Mouse (Mus musculus): ENCODE data around the gene Elfn2. TPM values are rescaled to one million over a fixed set of nuclear protein-coding genes. Genes with fewer than 3 reads are reported as not detected.

The Elfn2 gene
- polyA plus RNA-seq, 1 experiment: 0.26 TPM

DNA sequence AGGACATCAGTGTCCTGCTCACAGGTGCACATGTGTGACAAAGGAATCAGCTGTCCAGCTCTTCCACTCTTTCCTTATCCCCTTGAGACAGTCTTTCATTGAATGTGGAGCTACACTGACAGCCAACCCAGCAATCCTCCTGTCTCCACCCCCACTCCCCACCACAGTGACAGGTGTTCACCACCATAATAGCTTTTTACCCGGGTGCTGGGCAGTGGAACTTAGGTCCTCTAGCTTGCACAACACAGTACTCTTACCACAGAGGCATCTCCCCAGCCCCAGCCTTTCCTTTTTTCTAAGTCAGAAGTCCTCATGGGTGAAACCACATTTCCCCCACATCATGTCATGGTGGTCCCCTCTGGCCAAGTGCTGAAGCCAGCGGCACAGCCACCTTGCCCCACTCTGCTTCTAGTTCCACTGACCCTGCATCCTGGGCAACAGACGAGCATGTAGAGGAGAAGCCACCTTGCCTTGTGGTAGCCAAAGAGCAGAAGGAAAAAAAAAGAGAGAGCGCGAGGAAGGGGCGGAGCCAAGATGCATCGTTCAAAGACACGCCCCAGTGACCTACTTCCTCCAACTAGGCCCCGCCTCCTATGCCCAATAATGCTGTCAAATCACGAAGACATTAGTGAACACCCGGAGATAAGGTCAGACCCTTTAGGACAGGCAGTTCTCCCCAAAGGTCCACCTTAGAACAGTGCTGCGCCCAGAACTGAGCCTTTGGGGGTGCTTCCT lies 11.9 kb upstream of the Elfn2 start:
- TF ChIP-seq GATA1 (IDR thresholded peaks at IDR 0.05; ENCODE audit: borderline replicate concordance, low read length) (no peak), FLI1 (IDR thresholded peaks at IDR 0.05; ENCODE audit: low read length) (no peak)
- no peak overlapping the region for H3K4me3 ChIP-seq (replicated peaks)
- peaks cover 6% of the 10 kb centered on the region; the same call in 1 of the 2 replicates for H3K4me1 ChIP-seq
- no peaks in the 10 kb centered on the region for H3K9me3 ChIP-seq
- peaks cover 85% of the 10 kb centered on the region for H3K27me3 ChIP-seq (replicated peaks)
- H3K36me3 ChIP-seq (replicated peaks; ENCODE audit: low read length): no peaks in the 10 kb centered on the region

DNA sequence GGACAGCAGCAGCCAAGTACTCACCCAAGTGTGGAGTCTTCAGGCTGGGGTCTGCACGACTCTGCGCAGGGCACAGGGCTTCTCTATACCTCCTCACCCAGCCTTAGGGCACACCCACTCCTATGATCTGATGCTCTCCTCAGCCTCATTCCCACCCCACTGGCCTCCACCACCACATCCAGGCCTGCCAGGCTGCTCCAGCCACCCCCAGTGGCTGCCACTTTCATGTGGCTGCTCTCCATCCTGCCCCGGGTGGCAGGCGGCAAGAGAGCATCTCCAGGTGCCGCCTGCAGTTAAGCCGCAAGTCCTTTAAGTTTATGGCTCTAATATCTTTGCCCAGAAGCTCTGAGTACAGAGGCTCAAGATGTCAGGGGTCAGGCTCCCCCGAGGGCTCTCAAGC lies 8.1 kb upstream of the Elfn2 start:
- H3K27me3 ChIP-seq (replicated peaks): peaks cover 90% of the 10 kb centered on the region
- no peaks in the 10 kb centered on the region for H3K36me3 ChIP-seq (replicated peaks; ENCODE audit: low read length)
- TF ChIP-seq GATA1 (IDR thresholded peaks at IDR 0.05; ENCODE audit: borderline replicate concordance, low read length) (no peak), FLI1 (IDR thresholded peaks at IDR 0.05; ENCODE audit: low read length) (no peak)

DNA sequence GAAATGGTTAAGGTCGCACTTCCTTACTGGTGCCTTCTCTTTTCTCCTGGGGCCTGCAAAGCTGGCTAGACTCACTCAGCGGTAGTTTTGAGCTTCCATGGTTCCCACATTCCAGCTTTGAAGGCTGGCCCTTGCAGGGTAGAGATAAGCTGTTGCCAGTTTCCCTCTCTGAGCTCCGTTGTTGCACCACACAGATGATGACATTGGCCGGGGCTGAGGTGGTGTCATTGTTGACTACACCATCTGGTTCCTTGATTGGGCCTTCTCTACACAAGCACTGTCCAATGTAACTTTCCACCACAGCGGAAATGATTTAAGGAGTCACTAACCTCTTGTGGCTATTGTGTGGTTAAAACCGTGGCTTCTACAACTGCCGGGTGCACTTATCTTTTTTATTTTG lies 2.0 kb upstream of the Elfn2 start:
- H3K27me3 ChIP-seq (replicated peaks): peaks cover 96% of the 10 kb centered on the region
- no peak overlapping the region for H3K4me3 ChIP-seq (replicated peaks)
- peaks cover 24% of the 10 kb centered on the region for H3K4me1 ChIP-seq
- no peaks in the 10 kb centered on the region for H3K36me3 ChIP-seq (replicated peaks; ENCODE audit: low read length)
- no peak for TF ChIP-seq GATA1 (IDR thresholded peaks at IDR 0.05; ENCODE audit: borderline replicate concordance, low read length)
- TF ChIP-seq FLI1 (IDR thresholded peaks at IDR 0.05; ENCODE audit: low read length): no peak
- H3K9me3 ChIP-seq: no peaks in the 10 kb centered on the region

More for the DNA sequence above, 8.1 kb upstream of the Elfn2 start:
- Histone ChIP-seq H3K4me1 (peaks cover 6% of the 10 kb centered on the region; the same call in 1 of the 2 replicates), H3K9me3 (no peaks in the 10 kb centered on the region), H3K4me3 (replicated peaks) (no peak overlapping the region)

DNA sequence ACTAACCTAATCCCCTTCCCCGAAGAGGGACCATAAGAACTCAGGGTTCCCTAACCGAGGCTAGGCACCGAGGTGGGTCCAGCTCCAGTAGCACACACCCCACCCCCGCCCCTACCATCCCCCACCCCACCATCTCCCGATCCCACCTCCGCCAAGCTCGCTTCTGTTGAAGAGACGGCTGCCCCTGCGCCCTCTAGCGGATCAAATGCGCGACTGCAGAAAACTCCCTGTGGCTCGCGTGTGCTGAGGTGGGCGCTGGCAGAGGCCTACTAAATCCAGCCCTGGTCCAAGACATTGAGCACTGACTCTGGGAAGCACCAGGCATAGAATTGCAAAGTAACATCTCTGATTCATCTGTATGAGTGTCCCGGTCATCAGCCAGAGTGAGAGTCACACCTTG lies 1.5 kb upstream of the Elfn2 start:
- Histone ChIP-seq H3K4me1 (peaks cover 24% of the 10 kb centered on the region), H3K9me3 (no peaks in the 10 kb centered on the region), H3K4me3 (replicated peaks) (no peak overlapping the region), H3K27me3 (replicated peaks) (peaks cover 96% of the 10 kb centered on the region), H3K36me3 (replicated peaks; ENCODE audit: low read length) (no peaks in the 10 kb centered on the region)
- no peak for TF ChIP-seq FLI1 (IDR thresholded peaks at IDR 0.05; ENCODE audit: low read length)
- no peak for TF ChIP-seq GATA1 (IDR thresholded peaks at IDR 0.05; ENCODE audit: borderline replicate concordance, low read length)

DNA sequence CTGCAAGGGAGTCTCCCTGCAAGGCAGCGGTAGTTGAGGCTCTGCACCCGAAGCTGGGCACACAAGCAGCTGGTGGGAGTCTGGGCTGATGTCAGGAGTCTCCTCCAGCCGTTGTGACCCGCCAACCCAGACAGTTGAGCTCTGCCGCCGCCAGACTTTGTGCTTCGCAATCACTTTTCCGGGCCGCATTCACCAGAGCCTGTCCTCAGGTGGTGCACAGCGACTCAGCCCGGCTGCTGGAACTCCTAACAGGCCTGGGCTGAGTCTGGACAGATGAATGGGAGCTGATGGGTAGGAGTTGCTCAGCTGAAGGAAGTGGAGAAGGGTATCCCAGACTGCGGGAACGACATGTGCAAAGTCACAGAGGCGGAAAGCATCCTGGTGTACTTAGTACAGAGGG lies 845 bp upstream of the Elfn2 start:
- Histone ChIP-seq H3K4me1 (peaks cover 24% of the 10 kb centered on the region), H3K27me3 (replicated peaks) (peaks cover 97% of the 10 kb centered on the region), H3K36me3 (replicated peaks; ENCODE audit: low read length) (no peaks in the 10 kb centered on the region)

DNA sequence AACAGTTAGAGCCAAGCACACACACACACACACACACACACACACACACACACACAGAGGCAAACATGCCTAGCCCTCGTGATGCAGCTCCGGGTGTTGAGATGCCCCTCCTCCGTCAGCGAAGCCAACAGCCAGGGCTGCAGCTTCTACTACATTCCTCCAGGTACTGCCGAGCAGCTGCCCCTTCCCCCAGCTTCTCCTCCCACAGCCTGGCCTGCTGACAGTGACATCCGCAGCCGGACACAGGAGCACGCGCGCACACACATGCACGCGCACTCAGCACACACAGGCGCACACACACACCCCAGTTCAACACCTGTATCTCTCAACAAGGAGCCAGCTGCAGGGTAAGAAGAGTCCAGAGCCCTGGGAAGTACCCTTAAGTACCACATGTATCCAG lies 1.6 kb downstream of the Elfn2 start:
- Histone ChIP-seq H3K4me3 (replicated peaks) (no peak overlapping the region), H3K9me3 (no peaks in the 10 kb centered on the region), H3K27me3 (replicated peaks) (peaks cover 97% of the 10 kb centered on the region), H3K4me1 (peaks cover 31% of the 10 kb centered on the region), H3K36me3 (replicated peaks; ENCODE audit: low read length) (no peaks in the 10 kb centered on the region)
- TF ChIP-seq FLI1 (IDR thresholded peaks at IDR 0.05; ENCODE audit: low read length) (no peak), GATA1 (IDR thresholded peaks at IDR 0.05; ENCODE audit: borderline replicate concordance, low read length) (no peak)

More for the DNA sequence above, 845 bp upstream of the Elfn2 start:
- no peaks in the 10 kb centered on the region for H3K9me3 ChIP-seq
- no peak overlapping the region for H3K4me3 ChIP-seq (replicated peaks)
- no peak for TF ChIP-seq GATA1 (IDR thresholded peaks at IDR 0.05; ENCODE audit: borderline replicate concordance, low read length)
- no peak for TF ChIP-seq FLI1 (IDR thresholded peaks at IDR 0.05; ENCODE audit: low read length)

DNA sequence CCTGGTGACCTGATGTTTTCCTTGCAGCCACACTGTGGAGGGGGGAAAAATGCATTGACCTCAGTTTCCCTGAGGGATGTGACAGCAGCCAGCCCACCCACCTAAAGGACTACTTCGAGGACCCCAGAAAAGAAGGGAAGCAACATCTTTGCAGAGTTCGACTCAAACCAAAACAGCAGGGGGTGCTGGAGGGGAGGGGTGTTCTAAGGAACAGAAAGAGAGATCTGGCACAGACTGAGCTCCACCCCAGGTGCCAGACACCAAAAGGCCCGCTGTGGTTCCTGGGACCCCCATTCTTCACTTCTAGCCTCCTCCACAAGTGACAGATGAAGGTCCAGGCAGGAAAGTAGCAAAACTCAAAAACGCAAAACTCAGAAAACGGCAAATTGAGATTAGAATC lies 2.7 kb downstream of the Elfn2 start:
- no peak for TF ChIP-seq GATA1 (IDR thresholded peaks at IDR 0.05; ENCODE audit: borderline replicate concordance, low read length)
- TF ChIP-seq FLI1 (IDR thresholded peaks at IDR 0.05; ENCODE audit: low read length): no peak

DNA sequence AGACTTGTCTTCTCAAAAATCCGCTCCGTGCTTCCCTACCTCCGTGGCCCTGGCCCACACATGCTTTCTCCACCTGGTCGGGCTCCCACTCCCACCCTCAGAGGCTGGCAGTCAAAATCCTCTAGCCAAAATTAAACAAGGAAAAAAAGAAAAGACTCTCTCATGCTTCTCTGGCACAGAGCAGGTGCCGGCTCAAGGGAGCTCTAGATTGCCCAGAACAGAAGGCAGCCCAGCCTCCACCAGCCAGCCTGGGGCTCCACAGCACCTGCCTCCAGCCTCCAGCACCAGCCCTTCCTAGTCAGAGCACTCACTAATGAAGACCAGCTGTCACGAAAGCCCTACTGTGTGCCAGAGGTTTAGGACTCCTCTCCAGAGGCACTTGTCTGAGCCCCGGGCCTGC lies 4.8 kb downstream of the Elfn2 start:
- H3K36me3 ChIP-seq (replicated peaks; ENCODE audit: low read length): no peaks in the 10 kb centered on the region
- H3K9me3 ChIP-seq: no peaks in the 10 kb centered on the region
- peaks cover 14% of the 10 kb centered on the region for H3K4me1 ChIP-seq
- H3K4me3 ChIP-seq (replicated peaks): no peak overlapping the region
- H3K27me3 ChIP-seq (replicated peaks): peaks cover 96% of the 10 kb centered on the region
- TF ChIP-seq GATA1 (IDR thresholded peaks at IDR 0.05; ENCODE audit: borderline replicate concordance, low read length): no peak
- no peak for TF ChIP-seq FLI1 (IDR thresholded peaks at IDR 0.05; ENCODE audit: low read length)

More for the DNA sequence above, 2.7 kb downstream of the Elfn2 start:
- H3K4me3 ChIP-seq (replicated peaks): no peak overlapping the region
- H3K4me1 ChIP-seq: peaks cover 31% of the 10 kb centered on the region
- no peaks in the 10 kb centered on the region for H3K36me3 ChIP-seq (replicated peaks; ENCODE audit: low read length)
- no peaks in the 10 kb centered on the region for H3K9me3 ChIP-seq
- peaks cover 100% of the 10 kb centered on the region for H3K27me3 ChIP-seq (replicated peaks)

DNA sequence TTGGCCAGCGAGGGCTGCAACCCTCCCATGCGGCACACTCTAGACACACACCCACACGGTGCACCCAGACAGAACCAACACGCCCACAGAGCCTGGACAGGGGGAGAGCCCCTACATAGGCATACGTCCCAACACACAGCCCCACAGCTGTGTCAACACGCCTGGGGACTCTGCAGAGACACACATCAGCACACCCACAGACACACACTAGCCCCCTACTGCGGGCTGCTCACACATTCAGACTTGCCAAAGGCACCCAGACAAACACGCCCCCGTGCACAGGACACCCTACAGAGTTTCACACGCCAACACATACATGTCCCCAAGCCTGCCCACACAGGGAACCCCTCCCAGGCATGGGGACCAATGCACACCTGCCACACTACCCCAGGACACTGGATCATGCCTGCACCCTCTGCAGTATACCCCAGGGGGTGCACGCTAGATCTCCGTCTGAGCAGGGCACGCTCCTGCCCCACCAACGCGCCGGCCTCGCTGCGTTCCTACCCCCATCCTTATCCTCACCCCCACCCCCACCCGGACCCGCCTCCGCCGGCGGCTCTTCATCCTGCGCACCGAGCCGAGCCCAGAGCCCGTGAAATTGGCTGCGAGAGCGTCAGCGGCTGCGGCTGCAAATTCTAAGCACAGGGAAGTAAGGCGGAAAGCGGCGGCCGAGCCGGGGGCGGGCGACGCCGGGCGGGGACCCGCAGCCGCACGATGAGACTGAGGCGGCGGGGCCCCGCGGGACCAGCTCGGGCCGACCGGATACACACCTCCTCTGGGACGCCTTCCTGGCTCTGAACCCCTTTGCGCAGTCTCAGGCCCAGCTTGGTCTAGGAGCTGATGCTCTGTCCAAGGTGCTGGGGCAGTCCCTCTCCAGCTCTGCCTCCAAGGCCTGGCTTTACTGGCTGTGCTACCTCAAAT lies 6.0 kb downstream of the Elfn2 start:
- TF ChIP-seq FLI1 (IDR thresholded peaks at IDR 0.05; ENCODE audit: low read length) (no peak), GATA1 (IDR thresholded peaks at IDR 0.05; ENCODE audit: borderline replicate concordance, low read length) (no peak)
- H3K4me1 ChIP-seq: peaks cover 9% of the 10 kb centered on the region; the same call in 1 of the 2 replicates
- H3K4me3 ChIP-seq (replicated peaks): no peak overlapping the region
- H3K36me3 ChIP-seq (replicated peaks; ENCODE audit: low read length): no peaks in the 10 kb centered on the region
- H3K9me3 ChIP-seq: no peaks in the 10 kb centered on the region
- H3K27me3 ChIP-seq (replicated peaks): peaks cover 96% of the 10 kb centered on the region

DNA sequence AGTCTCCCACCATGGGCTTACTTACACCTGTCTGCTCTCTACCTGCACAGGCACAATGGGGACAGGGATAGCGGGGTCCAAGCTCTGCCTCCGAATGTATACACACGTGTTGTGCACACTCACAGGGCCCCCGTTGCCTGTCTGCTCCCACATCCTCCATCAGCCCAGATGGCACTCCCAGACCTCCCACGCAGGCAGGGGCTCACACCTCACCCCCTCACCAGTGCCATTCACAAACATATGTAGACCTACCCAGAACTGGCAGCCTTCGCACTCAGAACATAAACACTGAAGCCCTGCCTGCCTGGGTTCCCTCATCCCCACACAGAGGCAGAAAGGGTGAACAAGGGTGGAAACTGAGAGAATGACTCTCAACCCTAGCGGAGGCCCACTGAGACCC lies 6.6 kb downstream of the Elfn2 start:
- Histone ChIP-seq H3K27me3 (replicated peaks) (peaks cover 94% of the 10 kb centered on the region), H3K4me3 (replicated peaks) (no peak overlapping the region), H3K9me3 (no peaks in the 10 kb centered on the region), H3K36me3 (replicated peaks; ENCODE audit: low read length) (no peaks in the 10 kb centered on the region), H3K4me1 (peaks cover 9% of the 10 kb centered on the region; the same call in 1 of the 2 replicates)
- no peak for TF ChIP-seq GATA1 (IDR thresholded peaks at IDR 0.05; ENCODE audit: borderline replicate concordance, low read length)
- no peak for TF ChIP-seq FLI1 (IDR thresholded peaks at IDR 0.05; ENCODE audit: low read length)

All from megakaryocyte, embryonic 14.5 days (primary cell).